Mouse (Mus musculus) embryo, embryonic 11 days (tissue): Measurements from ENCODE around the gene Crlf2.
A peak's percentile ranks its signal among the peaks of the same experiment; 100 is the strongest.

ENCODE experiments used
- DNase-seq: peaks from one replicate; pipeline ENCODE4 v3.0.0-alpha.2; 2015

The Crlf2 gene

GRCm38 (mm10) chr5:109547112-109547511, 11.7 kb downstream of the Crlf2 start:
- DNase-seq, result no peak

- DNase-seq, result no peak
Measured at GRCm38 (mm10) chr5:109509679-109510078, 49.1 kb downstream of the Crlf2 start.

- DNase-seq, result peak; percentile 9
Measured at GRCm38 (mm10) chr5:109506729-109507128, 52.1 kb downstream of the Crlf2 start.
